Mouse (Mus musculus): ENCODE results near the gene Abhd2.

DNA sequence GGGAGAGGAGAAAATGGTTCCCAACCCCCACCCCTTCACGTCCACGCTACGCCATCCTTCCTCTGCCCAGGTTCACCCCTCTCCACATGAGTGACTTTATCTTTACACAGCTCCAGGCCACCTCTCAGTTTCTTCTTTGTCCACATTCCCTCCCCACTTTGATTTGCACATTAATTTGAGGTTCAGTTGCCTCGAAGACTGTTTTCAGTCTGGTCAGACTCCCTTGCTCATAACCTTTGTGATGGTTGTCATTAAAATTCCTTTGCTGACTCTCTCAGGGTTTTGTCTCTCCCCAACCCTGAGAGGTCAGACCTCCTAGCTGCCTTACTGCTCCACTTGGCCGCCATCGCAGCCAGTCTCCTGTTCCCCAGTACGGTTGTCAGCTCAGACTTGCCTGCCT is 121.7 kb downstream of the Abhd2 start:
- TF ChIP-seq TAL1 (IDR thresholded peaks at IDR 0.05; ENCODE audit: low read length) (no peak), GATA1 (IDR thresholded peaks at IDR 0.05; ENCODE audit: low read length) (no peak)

Measured in erythroblast, embryonic 14.5 days (primary cell).